Mouse (Mus musculus): Measurements from ENCODE around the gene Stk33. TPM values are rescaled to one million over a fixed set of nuclear protein-coding genes. Genes with fewer than 3 reads are reported as not detected.

The Stk33 gene
- polyA plus RNA-seq (2015; fragmentation: Nextera tagmentation; extraction: Ambion mirVana), result 5.4 and 6.5 TPM in 2 replicates

- Histone ChIP-seq H3K27me3 (replicated peaks; ENCODE audit: insufficient read depth, low read length) (no peaks in the 10 kb centered on the region), H3K4me1 (ENCODE audit: insufficient read depth, low read depth, low read length) (peaks cover 10% of the 10 kb centered on the region; the same call in 1 of the 2 replicates), H3K4me2 (replicated peaks; ENCODE audit: low read depth, low read length) (peak within 1 kb of the TSS; percentile 58), H3K9me3 (ENCODE audit: low read length) (no peaks in the 10 kb centered on the region), H3K36me3 (ENCODE audit: insufficient read depth, low read length) (no peaks in the 10 kb centered on the region), H3K27ac (ENCODE audit: low read length) (no peak within 1 kb of the TSS), H3K9ac (replicated peaks; ENCODE audit: low read depth) (peak within 1 kb of the TSS; percentile 10; the same call in 1 of the 2 replicates), H3K4me3 (ENCODE audit: low read depth, low read length) (peak within 1 kb of the TSS; percentile 36)
- TF ChIP-seq CTCF (IDR thresholded peaks at IDR 0.05) (no peak), EP300 (IDR thresholded peaks at IDR 0.05) (no peak)
- 3% methylated on average over 61 of the region's 62 CpGs for WGBS
- DNase-seq (ENCODE audit: low spot score) (peak; percentile 57), ATAC-seq (peak; percentile 34)
These were observed at the start of gene Stk33 for GRCm38 (mm10) chr7:109438781-109439591. TSS of gene Stk33 (minus strand) at chr7:109439081.

GRCm38 (mm10) chr7:109484221-109484620, 45.3 kb upstream of the Stk33 start:
- Histone ChIP-seq H3K4me3 (ENCODE audit: low read depth, low read length) (no peak overlapping the region), H3K27ac (ENCODE audit: low read length) (no peak overlapping the region), H3K9me3 (ENCODE audit: low read length) (no peaks in the 10 kb centered on the region), H3K36me3 (ENCODE audit: insufficient read depth, low read length) (no peaks in the 10 kb centered on the region), H3K4me1 (ENCODE audit: insufficient read depth, low read depth, low read length) (no peaks in the 10 kb centered on the region), H3K9ac (replicated peaks; ENCODE audit: low read depth) (no peak overlapping the region), H3K4me2 (replicated peaks; ENCODE audit: low read depth, low read length) (no peak overlapping the region), H3K27me3 (replicated peaks; ENCODE audit: insufficient read depth, low read length) (no peaks in the 10 kb centered on the region)
- DNase-seq (ENCODE audit: low spot score) (no peak), ATAC-seq (no peak)
- TF ChIP-seq EP300 (IDR thresholded peaks at IDR 0.05) (no peak), CTCF (IDR thresholded peaks at IDR 0.05) (no peak)
- 72% methylated on average over 5 of the region's 5 CpGs for WGBS

GRCm38 (mm10) chr7:109480765-109481197, 41.9 kb upstream of the Stk33 start:
- ATAC-seq (peak; percentile 37), DNase-seq (ENCODE audit: low spot score) (peak; percentile 33)
- H3K4me2 ChIP-seq (replicated peaks; ENCODE audit: low read depth, low read length), result no peak overlapping the region

GRCm38 (mm10) chr7:109477926-109478325, 39.0 kb upstream of the Stk33 start:
- Histone ChIP-seq H3K9ac (replicated peaks; ENCODE audit: low read depth) (no peak overlapping the region), H3K4me2 (replicated peaks; ENCODE audit: low read depth, low read length) (no peak overlapping the region), H3K9me3 (ENCODE audit: low read length) (no peaks in the 10 kb centered on the region), H3K4me1 (ENCODE audit: insufficient read depth, low read depth, low read length) (no peaks in the 10 kb centered on the region), H3K4me3 (ENCODE audit: low read depth, low read length) (no peak overlapping the region), H3K36me3 (ENCODE audit: insufficient read depth, low read length) (no peaks in the 10 kb centered on the region), H3K27ac (ENCODE audit: low read length) (no peak overlapping the region), H3K27me3 (replicated peaks; ENCODE audit: insufficient read depth, low read length) (no peaks in the 10 kb centered on the region)
- ATAC-seq (no peak), DNase-seq (ENCODE audit: low spot score) (no peak)
- TF ChIP-seq EP300 (IDR thresholded peaks at IDR 0.05), result no peak
- WGBS, result 59% methylated on average over 3 of the region's 3 CpGs

More at GRCm38 (mm10) chr7:109480765-109481197, 41.9 kb upstream of the Stk33 start:
- WGBS, result 26% methylated on average over 7 of the region's 7 CpGs
- no peak overlapping the region for H3K27ac ChIP-seq (ENCODE audit: low read length)
- H3K4me3 ChIP-seq (ENCODE audit: low read depth, low read length), result no peak overlapping the region
- H3K4me1 ChIP-seq (ENCODE audit: insufficient read depth, low read depth, low read length), result no peaks in the 10 kb centered on the region
- H3K9ac ChIP-seq (replicated peaks; ENCODE audit: low read depth), result no peak overlapping the region
- no peaks in the 10 kb centered on the region for H3K27me3 ChIP-seq (replicated peaks; ENCODE audit: insufficient read depth, low read length)
- no peaks in the 10 kb centered on the region for H3K36me3 ChIP-seq (ENCODE audit: insufficient read depth, low read length)
- no peaks in the 10 kb centered on the region for H3K9me3 ChIP-seq (ENCODE audit: low read length)
- peak; percentile 37 for TF ChIP-seq CTCF (IDR thresholded peaks at IDR 0.05)
- TF ChIP-seq EP300 (IDR thresholded peaks at IDR 0.05), result no peak

- Histone ChIP-seq H3K27ac (ENCODE audit: low read length) (no peak overlapping the region), H3K36me3 (ENCODE audit: insufficient read depth, low read length) (no peaks in the 10 kb centered on the region), H3K27me3 (replicated peaks; ENCODE audit: insufficient read depth, low read length) (no peaks in the 10 kb centered on the region), H3K4me3 (ENCODE audit: low read depth, low read length) (no peak overlapping the region), H3K9ac (replicated peaks; ENCODE audit: low read depth) (no peak overlapping the region), H3K9me3 (ENCODE audit: low read length) (no peaks in the 10 kb centered on the region), H3K4me2 (replicated peaks; ENCODE audit: low read depth, low read length) (no peak overlapping the region), H3K4me1 (ENCODE audit: insufficient read depth, low read depth, low read length) (no peaks in the 10 kb centered on the region)
- no peak for ATAC-seq
- no peak for TF ChIP-seq CTCF (IDR thresholded peaks at IDR 0.05)
- TF ChIP-seq EP300 (IDR thresholded peaks at IDR 0.05), result no peak
- DNase-seq (ENCODE audit: low spot score), result no peak
- 60% methylated on average over 4 of the region's 4 CpGs for WGBS
These were observed 31.8 kb upstream of the Stk33 start for GRCm38 (mm10) chr7:109470700-109471099.

DNA sequence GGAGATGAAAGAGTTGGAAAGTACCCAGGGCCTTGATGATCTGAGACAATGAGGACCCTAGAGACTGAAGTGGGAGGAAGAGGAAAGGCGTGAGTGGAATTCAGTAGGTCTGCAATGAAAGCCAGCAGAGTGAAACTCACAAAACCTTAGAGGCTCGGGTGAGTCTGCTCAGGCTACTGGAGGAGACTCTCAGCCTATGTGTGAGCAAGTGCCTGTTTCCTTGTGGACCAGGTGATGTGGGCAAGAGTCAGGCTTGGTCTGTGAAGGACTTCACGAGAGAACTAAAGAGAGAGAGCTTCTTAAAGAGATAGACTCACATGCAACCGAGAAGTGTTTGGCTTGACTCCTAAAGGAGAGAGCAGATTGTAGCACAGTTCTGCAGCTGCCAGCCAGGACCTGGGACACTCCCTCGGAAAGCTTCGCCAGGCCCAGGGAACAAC, 29.4 kb upstream of the Stk33 start:
- Histone ChIP-seq H3K4me3 (ENCODE audit: low read depth, low read length) (no peak overlapping the region), H3K27me3 (replicated peaks; ENCODE audit: insufficient read depth, low read length) (no peaks in the 10 kb centered on the region), H3K27ac (ENCODE audit: low read length) (no peak overlapping the region), H3K36me3 (ENCODE audit: insufficient read depth, low read length) (no peaks in the 10 kb centered on the region), H3K9me3 (ENCODE audit: low read length) (no peaks in the 10 kb centered on the region), H3K9ac (replicated peaks; ENCODE audit: low read depth) (no peak overlapping the region), H3K4me2 (replicated peaks; ENCODE audit: low read depth, low read length) (no peak overlapping the region), H3K4me1 (ENCODE audit: insufficient read depth, low read depth, low read length) (no peaks in the 10 kb centered on the region)
- TF ChIP-seq EP300 (IDR thresholded peaks at IDR 0.05) (no peak), CTCF (IDR thresholded peaks at IDR 0.05) (no peak)
- DNase-seq (ENCODE audit: low spot score) (peak; percentile 59), ATAC-seq (peak; percentile 84)
- 29% methylated on average over 6 of the region's 6 CpGs for WGBS

Data from lung, postnatal 0 days (tissue).